Mouse (Mus musculus): ENCODE measurements at regions not wholly inside any gene's neighbourhood (a gene's known extent, or its start where the extent isn't known, plus 50 kb on each side); places are given as distances from the start of the nearest gene placed in this dataset.

- Histone ChIP-seq H3K27ac (replicated peaks; ENCODE audit: low read depth, low read length) (no peak overlapping the region), H3K36me3 (ENCODE audit: control insufficient read depth, insufficient read depth, low read length) (no peaks in the 10 kb centered on the region), H3K4me3 (replicated peaks; ENCODE audit: low read length) (no peak overlapping the region), H3K27me3 (ENCODE audit: control insufficient read depth, insufficient read depth, low read length) (no peaks in the 10 kb centered on the region), H3K4me1 (ENCODE audit: control insufficient read depth, insufficient read depth, low read length) (no peaks in the 10 kb centered on the region), H3K4me2 (replicated peaks; ENCODE audit: low read depth, low read length, severe bottlenecking) (no peak overlapping the region), H3K9ac (ENCODE audit: low read depth, low read length, severe bottlenecking) (no peak overlapping the region), H3K9me3 (ENCODE audit: control insufficient read depth, low read length) (no peaks in the 10 kb centered on the region)
- ATAC-seq (ENCODE audit: low FRiP score, low read depth) (no peak), DNase-seq (ENCODE audit: low spot score) (no peak)
- WGBS: 19% methylated on average over 11 of the region's 11 CpGs
- TF ChIP-seq POLR2A (IDR thresholded peaks at IDR 0.05; ENCODE audit: borderline replicate concordance, extremely low read depth, insufficient read depth, insufficient read length): no peak
Measured at GRCm38 (mm10) chr9:56564048-56564737, 145.8 kb downstream of the Hmg20a start.

Measured in limb, embryonic 14.5 days (tissue).